Comparison of ENCODE assay signal across 8 mouse cellular contexts in genomic region chr17:54343395-54343794, GRCm38 (mm10). TPM values are rescaled to one million over a fixed set of nuclear protein-coding genes. Genes with fewer than 3 reads are reported as not detected.
A peak's percentile ranks its signal among the peaks of the same experiment; 100 is the strongest.
DNase-seq lines count a peak whose midpoint lies in the region; ATAC-seq lines count a peak whose summit lies in the region.

No protein-coding gene starts in this region.

- no peaks in the 10 kb centered on the region for H3K36me3 ChIP-seq in hindbrain, embryonic 11.5 days (ENCODE audit: control insufficient read depth, insufficient read depth, low read length)
- H3K36me3 ChIP-seq in hindbrain, embryonic 10.5 days, result no peaks in the 10 kb centered on the region
- no peaks in the 10 kb centered on the region for H3K36me3 ChIP-seq in midbrain, embryonic 12.5 days
- no peaks in the 10 kb centered on the region for H3K36me3 ChIP-seq in midbrain, embryonic 10.5 days

- no peak overlapping the region for H3K4me2 ChIP-seq in hindbrain, embryonic 11.5 days (replicated peaks; ENCODE audit: low read depth, low read length)
- H3K4me2 ChIP-seq in midbrain, embryonic 12.5 days (replicated peaks), result no peak overlapping the region

- peak; percentile 75 for DNase-seq in hindbrain, embryonic 11.5 days (ENCODE audit: low spot score)
- no peak for DNase-seq in hindbrain, embryonic 10.5 days (ENCODE audit: low spot score)
- DNase-seq in midbrain, embryonic 10.5 days (ENCODE audit: low spot score), result no peak
- DNase-seq in embryo, embryonic 10 days (ENCODE audit: low spot score), result peak; percentile 63
- peak; percentile 33 for DNase-seq in retina, postnatal 7 days (ENCODE audit: low read depth, low spot score)
- no peak for DNase-seq in gastrocnemius, postnatal 4 days (ENCODE audit: low spot score in 2 of 2)
- DNase-seq in lung, postnatal 36 days, result no peak

- ATAC-seq in hindbrain, embryonic 11.5 days (ENCODE audit: low FRiP score), result no peak
- ATAC-seq in midbrain, embryonic 12.5 days (ENCODE audit: low FRiP score, low read depth), result peak; percentile 16; the same call in 1 of the 2 replicates

- no peak overlapping the region for H3K27ac ChIP-seq in hindbrain, embryonic 11.5 days (ENCODE audit: low read depth, low read length)
- H3K27ac ChIP-seq in hindbrain, embryonic 10.5 days, result no peak overlapping the region
- H3K27ac ChIP-seq in midbrain, embryonic 12.5 days (replicated peaks), result no peak overlapping the region
- no peak overlapping the region for H3K27ac ChIP-seq in midbrain, embryonic 10.5 days (replicated peaks)

- no peaks in the 10 kb centered on the region for H3K4me1 ChIP-seq in hindbrain, embryonic 11.5 days (replicated peaks; ENCODE audit: control insufficient read depth, insufficient read depth, low read length)
- no peaks in the 10 kb centered on the region for H3K4me1 ChIP-seq in hindbrain, embryonic 10.5 days (replicated peaks)
- H3K4me1 ChIP-seq in midbrain, embryonic 12.5 days, result no peaks in the 10 kb centered on the region
- no peaks in the 10 kb centered on the region for H3K4me1 ChIP-seq in midbrain, embryonic 10.5 days

- 23% methylated on average over 4 of the region's 4 CpGs for whole genome bisulfite sequencing in hindbrain, embryonic 11.5 days
- 31% methylated on average over 4 of the region's 4 CpGs for WGBS in hindbrain, embryonic 10.5 days
- 33% methylated on average over 4 of the region's 4 CpGs for WGBS in midbrain, embryonic 12.5 days
- WGBS in midbrain, embryonic 10.5 days, result 25% methylated on average over 4 of the region's 4 CpGs

- no peak overlapping the region for H3K4me3 ChIP-seq in hindbrain, embryonic 11.5 days (ENCODE audit: low read depth, low read length)
- no peak overlapping the region for H3K4me3 ChIP-seq in hindbrain, embryonic 10.5 days
- no peak overlapping the region for H3K4me3 ChIP-seq in midbrain, embryonic 12.5 days
- H3K4me3 ChIP-seq in midbrain, embryonic 10.5 days, result no peak overlapping the region

- no peaks in the 10 kb centered on the region for H3K27me3 ChIP-seq in hindbrain, embryonic 11.5 days (ENCODE audit: control insufficient read depth, insufficient read depth, low read length)
- no peaks in the 10 kb centered on the region for H3K27me3 ChIP-seq in hindbrain, embryonic 10.5 days (ENCODE audit: insufficient read depth, poor library complexity, severe bottlenecking)
- H3K27me3 ChIP-seq in midbrain, embryonic 12.5 days, result no peaks in the 10 kb centered on the region
- no peaks in the 10 kb centered on the region for H3K27me3 ChIP-seq in midbrain, embryonic 10.5 days (ENCODE audit: low read depth, poor library complexity, severe bottlenecking)

- H3K9ac ChIP-seq in hindbrain, embryonic 11.5 days (ENCODE audit: low read depth, low read length), result no peak overlapping the region
- no peak overlapping the region for H3K9ac ChIP-seq in midbrain, embryonic 12.5 days (replicated peaks)

- H3K9me3 ChIP-seq in hindbrain, embryonic 11.5 days (ENCODE audit: control insufficient read depth, low read length), result no peaks in the 10 kb centered on the region
- H3K9me3 ChIP-seq in hindbrain, embryonic 10.5 days, result no peaks in the 10 kb centered on the region
- H3K9me3 ChIP-seq in midbrain, embryonic 12.5 days, result no peaks in the 10 kb centered on the region
- H3K9me3 ChIP-seq in midbrain, embryonic 10.5 days (replicated peaks), result no peaks in the 10 kb centered on the region

RNA-seq across cellular contexts. Expression of gene Slc5a7, which starts 44.6 kb away (rescaled TPM):
- 2.0 and 2.2 TPM in 2 replicates for polyA plus RNA-seq in hindbrain, embryonic 11.5 days (2014; fragmentation: Nextera tagmentation; extraction: Ambion mirVana)
- polyA plus RNA-seq in hindbrain, embryonic 10.5 days (2016; fragmentation: Nextera tagmentation; extraction: Ambion mirVana), result 0.55 and 1.0 TPM in 2 replicates
- 1.6 and 2.6 TPM in 2 replicates for polyA plus RNA-seq in midbrain, embryonic 12.5 days (2016; fragmentation: Nextera tagmentation; extraction: Ambion mirVana)
- polyA plus RNA-seq in midbrain, embryonic 10.5 days (2016; fragmentation: Nextera tagmentation; extraction: Ambion mirVana), result 1.2 and 1.7 TPM in 2 replicates
- total RNA-seq in gastrocnemius, postnatal 4 days (2021), result under 1 TPM; 0.36 to 0.42 TPM

Comparison
In these comparisons a context has a peak if more than half of its experiments do, and no peak if none do; other contexts are left out.
1. DNase-seq: peak in hindbrain, embryonic 11.5 days (single experiment), embryo, embryonic 10 days (single experiment) and retina, postnatal 7 days (single experiment); none in hindbrain, embryonic 10.5 days (single experiment), midbrain, embryonic 10.5 days (single experiment), gastrocnemius, postnatal 4 days (0 of 2) and lung, postnatal 36 days (single experiment).